Mouse (Mus musculus) bone marrow macrophage, adult 2 months (primary cell): ENCODE measurements around the gene Rasal2.

Experiments
- CTCF ChIP-seq: IDR thresholded peaks from 2 replicates; pipeline ENCODE4 v1.5.1; 2012; ENCODE audit warnings: low read depth, mild to moderate bottlenecking, low read length, moderate library complexity
- POLR2A ChIP-seq: IDR thresholded peaks from 2 replicates; pipeline ENCODE4 v1.6.1; 2012; ENCODE audit warnings: mild to moderate bottlenecking, low read depth, low read length, borderline replicate concordance

DNA sequence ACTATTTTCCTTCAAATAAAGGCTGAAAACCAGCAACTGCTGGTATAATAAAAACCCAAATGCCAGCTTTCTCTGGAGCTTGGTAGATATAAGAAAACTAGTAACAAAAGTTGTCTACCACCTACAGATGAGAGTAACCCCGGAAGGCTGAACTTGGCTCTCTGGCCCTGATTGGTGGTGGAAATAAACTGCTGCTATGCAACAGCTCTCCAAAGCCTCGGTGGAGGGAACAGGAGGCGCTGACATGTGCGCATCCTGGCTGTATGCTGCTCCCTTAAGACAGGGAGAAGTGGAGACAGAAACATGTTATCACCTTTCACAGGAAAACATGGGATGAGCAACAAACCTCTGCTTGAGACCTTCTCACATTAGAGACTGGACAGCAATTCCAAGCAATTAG, 206.7 kb downstream of the Rasal2 start:
- TF ChIP-seq CTCF = no peak
- no peak for TF ChIP-seq POLR2A
